9 mouse cellular contexts compared by ENCODE assay signal in genomic region chr2:32852156-32852555, GRCm38 (mm10). TPM values are rescaled to one million over a fixed set of nuclear protein-coding genes. Genes with fewer than 3 reads are reported as not detected.
DNase-seq lines count a peak whose midpoint lies in the region; ATAC-seq lines count a peak whose summit lies in the region.
"Had no signal": no experiment of that assay in that cellular context is flagged by ENCODE, and none has a peak within 500 bp of the region (broad histone marks: within the 10 kb centered on the region; RNA-seq: fewer than 3 reads in every experiment).

No protein-coding gene starts in this region.

- H3K4me1 ChIP-seq in hindbrain, embryonic 12.5 days = peaks cover 10% of the 10 kb centered on the region

- no peak overlapping the region for H3K27ac ChIP-seq in hindbrain, embryonic 12.5 days
- H3K27ac ChIP-seq: macrophage had no signal

- no peaks in the 10 kb centered on the region for H3K9me3 ChIP-seq in hindbrain, embryonic 12.5 days (replicated peaks)

- 0 out of 2 replicates have a peak overlapping the region, but pooled peaks have one; percentile 23 for H3K9ac ChIP-seq in hindbrain, embryonic 12.5 days

- 2% methylated on average over 20 of the region's 20 CpGs for WGBS in hindbrain, embryonic 12.5 days

- peak overlapping the region; percentile 27; the same call in 1 of the 2 replicates for H3K4me2 ChIP-seq in hindbrain, embryonic 12.5 days (replicated peaks)

- H3K4me3 ChIP-seq in hindbrain, embryonic 12.5 days = no peak overlapping the region

- H3K36me3 ChIP-seq in hindbrain, embryonic 12.5 days = no peaks in the 10 kb centered on the region
- H3K36me3 ChIP-seq in splenic B cell, adult 2 months (ENCODE audit: control insufficient read depth, insufficient read depth, low read length, poor library complexity, severe bottlenecking) = no peaks in the 10 kb centered on the region

- peaks cover 21% of the 10 kb centered on the region for H3K27me3 ChIP-seq in hindbrain, embryonic 12.5 days
- H3K27me3 ChIP-seq in splenic B cell, adult 2 months (ENCODE audit: control insufficient read depth, insufficient read depth, low read length, poor library complexity, severe bottlenecking) = 0 out of 2 replicates have a peak, but pooled peaks cover 2% of the 10 kb centered on the region

- no peak for ATAC-seq in hindbrain, embryonic 12.5 days (ENCODE audit: low FRiP score)

- DNase-seq in ovary, postnatal 36 days (ENCODE audit: low spot score) = peak; percentile 46
- DNase-seq in ovary, postnatal 10 days (ENCODE audit: low spot score) = no peak
- peak; percentile 77 for DNase-seq in embryo, embryonic 10 days (ENCODE audit: low spot score)
- peak; percentile 48 to 54 for DNase-seq in layer of hippocampus, postnatal 25 days (ENCODE audit: extremely low spot score in 1 of 2, low spot score in 1 of 2)
- peak; percentile 58 for DNase-seq in mesoderm, embryonic 11.5 days (ENCODE audit: low read depth, low spot score)
- DNase-seq in splenic B cell, adult 2 months (ENCODE audit: low read depth, low spot score) = peak; percentile 55
- DNase-seq in gastrocnemius, postnatal 4 days (ENCODE audit: low spot score in 2 of 2) = no peak

RNA-seq across cellular contexts. Expression of gene Stxbp1, which starts 5.1 kb away (rescaled TPM):
- polyA plus RNA-seq in hindbrain, embryonic 12.5 days (2016; fragmentation: Nextera tagmentation; extraction: Ambion mirVana) = 102 and 105 TPM in 2 replicates
- 100 to 1,000 TPM; 596 to 606 TPM for total RNA-seq in layer of hippocampus, postnatal 25 days (2021)
- 10 to 100 TPM; 16.3 to 16.9 TPM for total RNA-seq in gastrocnemius, postnatal 4 days (2021)

RNA-seq across cellular contexts. Expression of gene Fam129b, which starts 23.8 kb away (rescaled TPM):
- polyA plus RNA-seq in hindbrain, embryonic 12.5 days (2016; fragmentation: Nextera tagmentation; extraction: Ambion mirVana) = 42.2 and 43.8 TPM in 2 replicates
- 10 to 100 TPM; 15.1 to 15.7 TPM for total RNA-seq in layer of hippocampus, postnatal 25 days (2021)
- 10 to 100 TPM; 26.8 to 27.5 TPM for total RNA-seq in gastrocnemius, postnatal 4 days (2021)

Comparison
In these comparisons a context has a peak if more than half of its experiments do, and no peak if none do; other contexts are left out.
1. DNase-seq: peak in ovary, postnatal 36 days (single experiment), embryo, embryonic 10 days (single experiment), layer of hippocampus, postnatal 25 days (2 of 2), mesoderm, embryonic 11.5 days (single experiment) and splenic B cell, adult 2 months (single experiment); none in ovary, postnatal 10 days (single experiment) and gastrocnemius, postnatal 4 days (0 of 2).
2. RNA of gene Stxbp1, which starts 5.1 kb away (total RNA-seq): 596 to 606 TPM in layer of hippocampus, postnatal 25 days; 16.3 to 16.9 TPM in gastrocnemius, postnatal 4 days; every median in the first group is over 10 times any median in the second.